Mouse (Mus musculus): ENCODE measurements around the gene Rpl26. TPM values are rescaled to one million over a fixed set of nuclear protein-coding genes. Genes with fewer than 3 reads are reported as not detected.

Rpl26 gene
- polyA plus RNA-seq, 1 experiment = 681 TPM

- H3K4me3 ChIP-seq (ENCODE audit: extremely low read depth, insufficient read depth, insufficient read length) = no peak overlapping the region
- 0% methylated on average over 2 of the region's 2 CpGs for WGBS
- H3K27me3 ChIP-seq (ENCODE audit: control insufficient read depth, insufficient read depth, low read length) = no peaks in the 10 kb centered on the region
- TF ChIP-seq POLR2A (IDR thresholded peaks at IDR 0.05; ENCODE audit: low read depth, low read length) (no peak), CTCF (IDR thresholded peaks at IDR 0.05; ENCODE audit: extremely low read depth, insufficient read depth, insufficient read length, insufficient replicate concordance) (peak; percentile 51; the same call in 1 of the 2 replicates)
- peak; percentile 44 to 47 for DNase-seq (ENCODE audit: low read depth in 1 of 2, low spot score in 2 of 2)
- H3K36me3 ChIP-seq (ENCODE audit: control insufficient read depth, insufficient read depth, low read length) = no peaks in the 10 kb centered on the region
- H3K4me1 ChIP-seq (ENCODE audit: control insufficient read depth, insufficient read depth, insufficient read length) = no peaks in the 10 kb centered on the region
- no peak overlapping the region for H3K27ac ChIP-seq (ENCODE audit: insufficient read depth, low read length)
These were observed 26.5 kb upstream of the Rpl26 start for GRCm38 (mm10) chr11:68874841-68875240.

- H3K27ac ChIP-seq (ENCODE audit: insufficient read depth, low read length) = no peak overlapping the region
- H3K27me3 ChIP-seq (ENCODE audit: control insufficient read depth, insufficient read depth, low read length) = no peaks in the 10 kb centered on the region
- no peaks in the 10 kb centered on the region for H3K36me3 ChIP-seq (ENCODE audit: control insufficient read depth, insufficient read depth, low read length)
- no peaks in the 10 kb centered on the region for H3K4me1 ChIP-seq (ENCODE audit: control insufficient read depth, insufficient read depth, insufficient read length)
- no peak overlapping the region for H3K4me3 ChIP-seq (ENCODE audit: extremely low read depth, insufficient read depth, insufficient read length)
- WGBS = 81% methylated on average over 5 of the region's 5 CpGs
- no peak for DNase-seq (ENCODE audit: low read depth in 1 of 2, low spot score in 2 of 2)
- TF ChIP-seq POLR2A (IDR thresholded peaks at IDR 0.05; ENCODE audit: low read depth, low read length) = no peak
- no peak for TF ChIP-seq CTCF (IDR thresholded peaks at IDR 0.05; ENCODE audit: extremely low read depth, insufficient read depth, insufficient read length, insufficient replicate concordance)
These were observed 22.6 kb upstream of the Rpl26 start for GRCm38 (mm10) chr11:68878811-68879210.

GRCm38 (mm10) chr11:68882107-68882506 is 19.3 kb upstream of the Rpl26 start:
- no peak for TF ChIP-seq POLR2A (IDR thresholded peaks at IDR 0.05; ENCODE audit: low read depth, low read length)
- TF ChIP-seq CTCF (IDR thresholded peaks at IDR 0.05; ENCODE audit: extremely low read depth, insufficient read depth, insufficient read length, insufficient replicate concordance) = no peak
- Histone ChIP-seq H3K4me3 (ENCODE audit: extremely low read depth, insufficient read depth, insufficient read length) (no peak overlapping the region), H3K27me3 (ENCODE audit: control insufficient read depth, insufficient read depth, low read length) (no peaks in the 10 kb centered on the region), H3K27ac (ENCODE audit: insufficient read depth, low read length) (no peak overlapping the region), H3K36me3 (ENCODE audit: control insufficient read depth, insufficient read depth, low read length) (no peaks in the 10 kb centered on the region), H3K4me1 (ENCODE audit: control insufficient read depth, insufficient read depth, insufficient read length) (no peaks in the 10 kb centered on the region)
- DNase-seq (ENCODE audit: low read depth in 1 of 2, low spot score in 2 of 2) = no peak
- 69% methylated on average over 14 of the region's 14 CpGs for WGBS

- TF ChIP-seq CTCF (IDR thresholded peaks at IDR 0.05; ENCODE audit: extremely low read depth, insufficient read depth, insufficient read length, insufficient replicate concordance) = no peak
- no peak for TF ChIP-seq POLR2A (IDR thresholded peaks at IDR 0.05; ENCODE audit: low read depth, low read length)
- no peaks in the 10 kb centered on the region for H3K27me3 ChIP-seq (ENCODE audit: control insufficient read depth, insufficient read depth, low read length)
- no peak for DNase-seq (ENCODE audit: low read depth in 1 of 2, low spot score in 2 of 2)
- 86% methylated on average over 2 of the region's 2 CpGs for WGBS
- H3K4me3 ChIP-seq (ENCODE audit: extremely low read depth, insufficient read depth, insufficient read length) = no peak overlapping the region
- H3K36me3 ChIP-seq (ENCODE audit: control insufficient read depth, insufficient read depth, low read length) = no peaks in the 10 kb centered on the region
- no peaks in the 10 kb centered on the region for H3K4me1 ChIP-seq (ENCODE audit: control insufficient read depth, insufficient read depth, insufficient read length)
- H3K27ac ChIP-seq (ENCODE audit: insufficient read depth, low read length) = no peak overlapping the region
These were observed 17.5 kb upstream of the Rpl26 start for GRCm38 (mm10) chr11:68883843-68884242.

GRCm38 (mm10) chr11:68884368-68884767 is 17.0 kb upstream of the Rpl26 start:
- no peak overlapping the region for H3K27ac ChIP-seq (ENCODE audit: insufficient read depth, low read length)
- 77% methylated on average over 5 of the region's 5 CpGs for WGBS
- no peaks in the 10 kb centered on the region for H3K36me3 ChIP-seq (ENCODE audit: control insufficient read depth, insufficient read depth, low read length)
- H3K27me3 ChIP-seq (ENCODE audit: control insufficient read depth, insufficient read depth, low read length) = no peaks in the 10 kb centered on the region
- TF ChIP-seq POLR2A (IDR thresholded peaks at IDR 0.05; ENCODE audit: low read depth, low read length) (no peak), CTCF (IDR thresholded peaks at IDR 0.05; ENCODE audit: extremely low read depth, insufficient read depth, insufficient read length, insufficient replicate concordance) (no peak)
- DNase-seq (ENCODE audit: low read depth in 1 of 2, low spot score in 2 of 2) = no peak
- H3K4me3 ChIP-seq (ENCODE audit: extremely low read depth, insufficient read depth, insufficient read length) = no peak overlapping the region
- H3K4me1 ChIP-seq (ENCODE audit: control insufficient read depth, insufficient read depth, insufficient read length) = no peaks in the 10 kb centered on the region

- no peak for DNase-seq (ENCODE audit: low read depth in 1 of 2, low spot score in 2 of 2)
- Histone ChIP-seq H3K4me1 (ENCODE audit: control insufficient read depth, insufficient read depth, insufficient read length) (no peaks in the 10 kb centered on the region), H3K4me3 (ENCODE audit: extremely low read depth, insufficient read depth, insufficient read length) (no peak overlapping the region), H3K27ac (ENCODE audit: insufficient read depth, low read length) (no peak overlapping the region), H3K36me3 (ENCODE audit: control insufficient read depth, insufficient read depth, low read length) (no peaks in the 10 kb centered on the region), H3K27me3 (ENCODE audit: control insufficient read depth, insufficient read depth, low read length) (no peaks in the 10 kb centered on the region)
- TF ChIP-seq POLR2A (IDR thresholded peaks at IDR 0.05; ENCODE audit: low read depth, low read length) = no peak
- TF ChIP-seq CTCF (IDR thresholded peaks at IDR 0.05; ENCODE audit: extremely low read depth, insufficient read depth, insufficient read length, insufficient replicate concordance) = no peak
- 82% methylated on average over 5 of the region's 5 CpGs for WGBS
These were observed 15.3 kb upstream of the Rpl26 start for GRCm38 (mm10) chr11:68886091-68886490.

GRCm38 (mm10) chr11:68888253-68888652 is 13.1 kb upstream of the Rpl26 start, which contains the start of gene Rnf222:
Gene Rnf222, plus strand, starts transcription at chr11:68888553.
- TF ChIP-seq POLR2A (IDR thresholded peaks at IDR 0.05; ENCODE audit: low read depth, low read length) = no peak
- TF ChIP-seq CTCF (IDR thresholded peaks at IDR 0.05; ENCODE audit: extremely low read depth, insufficient read depth, insufficient read length, insufficient replicate concordance) = no peak
- H3K27ac ChIP-seq (ENCODE audit: insufficient read depth, low read length) = no peak within 1 kb of the TSS
- H3K27me3 ChIP-seq (ENCODE audit: control insufficient read depth, insufficient read depth, low read length) = no peaks in the 10 kb centered on the region
- no peak within 1 kb of the TSS for H3K4me3 ChIP-seq (ENCODE audit: extremely low read depth, insufficient read depth, insufficient read length)
- 61% methylated on average over 6 of the region's 6 CpGs for WGBS
- H3K4me1 ChIP-seq (ENCODE audit: control insufficient read depth, insufficient read depth, insufficient read length) = no peaks in the 10 kb centered on the region
- DNase-seq (ENCODE audit: low read depth in 1 of 2, low spot score in 2 of 2) = no peak
- H3K36me3 ChIP-seq (ENCODE audit: control insufficient read depth, insufficient read depth, low read length) = no peaks in the 10 kb centered on the region

Measured in spleen, adult 2 months (tissue).